Mouse (Mus musculus): ENCODE measurements at regions not wholly inside any gene's neighbourhood (a gene's known extent, or its start where the extent isn't known, plus 50 kb on each side); places are given as distances from the start of the nearest gene placed in this dataset.

GRCm38 (mm10) chr4:105358725-105359124, 201.6 kb downstream of the Plpp3 start:
- 53% methylated on average over 2 of the region's 2 CpGs for WGBS
- no peak overlapping the region for H3K27ac ChIP-seq
- no peak overlapping the region for H3K4me3 ChIP-seq
- H3K9me3 ChIP-seq, result no peaks in the 10 kb centered on the region
- no peak overlapping the region for H3K4me2 ChIP-seq
- H3K27me3 ChIP-seq, result no peaks in the 10 kb centered on the region
- peaks cover 7% of the 10 kb centered on the region; the same call in 1 of the 2 replicates for H3K4me1 ChIP-seq (replicated peaks)
- ATAC-seq (ENCODE audit: low FRiP score), result no peak
- no peaks in the 10 kb centered on the region for H3K36me3 ChIP-seq
- no peak overlapping the region for H3K9ac ChIP-seq

GRCm38 (mm10) chr4:105364496-105364895, 207.3 kb downstream of the Plpp3 start:
- no peaks in the 10 kb centered on the region for H3K27me3 ChIP-seq
- H3K4me2 ChIP-seq, result no peak overlapping the region
- H3K4me3 ChIP-seq, result no peak overlapping the region
- H3K27ac ChIP-seq, result no peak overlapping the region
- H3K9me3 ChIP-seq, result no peaks in the 10 kb centered on the region
- no peaks in the 10 kb centered on the region for H3K36me3 ChIP-seq
- no peaks in the 10 kb centered on the region for H3K4me1 ChIP-seq (replicated peaks)
- WGBS, result 81% methylated on average over 6 of the region's 6 CpGs
- H3K9ac ChIP-seq, result no peak overlapping the region
- no peak for ATAC-seq (ENCODE audit: low FRiP score)

DNA sequence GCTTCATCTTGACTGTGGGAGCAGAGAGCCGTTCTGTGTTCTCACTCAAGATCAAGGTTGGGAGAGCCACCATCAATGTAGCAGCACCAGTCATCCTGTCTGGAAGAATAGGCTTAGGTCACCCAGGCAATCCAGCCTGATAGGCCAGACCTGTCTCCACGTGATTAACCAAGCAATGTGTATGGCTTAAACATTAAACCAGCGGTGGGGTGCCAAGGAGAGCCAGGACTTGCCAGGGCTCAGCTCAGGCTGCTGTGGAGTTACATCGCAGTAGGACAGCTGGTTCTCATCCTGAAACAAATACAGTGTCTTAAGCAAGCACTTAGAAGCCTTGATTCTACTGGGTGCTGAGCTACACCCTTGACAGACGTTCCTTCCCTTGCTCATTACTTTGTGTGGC, 207.9 kb downstream of the Plpp3 start:
- Histone ChIP-seq H3K27me3 (no peaks in the 10 kb centered on the region), H3K4me2 (no peak overlapping the region), H3K9me3 (no peaks in the 10 kb centered on the region), H3K4me1 (replicated peaks) (no peaks in the 10 kb centered on the region), H3K36me3 (no peaks in the 10 kb centered on the region), H3K4me3 (no peak overlapping the region), H3K27ac (no peak overlapping the region), H3K9ac (no peak overlapping the region)
- 72% methylated on average over 5 of the region's 5 CpGs for WGBS
- ATAC-seq (ENCODE audit: low FRiP score), result no peak

- peaks cover 7% of the 10 kb centered on the region for H3K4me1 ChIP-seq (replicated peaks)
- no peaks in the 10 kb centered on the region for H3K9me3 ChIP-seq
- no peak overlapping the region for H3K4me3 ChIP-seq
- H3K4me2 ChIP-seq, result no peak overlapping the region
- no peak overlapping the region for H3K27ac ChIP-seq
- ATAC-seq (ENCODE audit: low FRiP score), result no peak
- H3K9ac ChIP-seq, result no peak overlapping the region
- 37% methylated on average over 5 of the region's 5 CpGs for WGBS
- no peaks in the 10 kb centered on the region for H3K27me3 ChIP-seq
- H3K36me3 ChIP-seq, result no peaks in the 10 kb centered on the region
These were observed 219.4 kb downstream of the Plpp3 start for GRCm38 (mm10) chr4:105376591-105376990.

DNA sequence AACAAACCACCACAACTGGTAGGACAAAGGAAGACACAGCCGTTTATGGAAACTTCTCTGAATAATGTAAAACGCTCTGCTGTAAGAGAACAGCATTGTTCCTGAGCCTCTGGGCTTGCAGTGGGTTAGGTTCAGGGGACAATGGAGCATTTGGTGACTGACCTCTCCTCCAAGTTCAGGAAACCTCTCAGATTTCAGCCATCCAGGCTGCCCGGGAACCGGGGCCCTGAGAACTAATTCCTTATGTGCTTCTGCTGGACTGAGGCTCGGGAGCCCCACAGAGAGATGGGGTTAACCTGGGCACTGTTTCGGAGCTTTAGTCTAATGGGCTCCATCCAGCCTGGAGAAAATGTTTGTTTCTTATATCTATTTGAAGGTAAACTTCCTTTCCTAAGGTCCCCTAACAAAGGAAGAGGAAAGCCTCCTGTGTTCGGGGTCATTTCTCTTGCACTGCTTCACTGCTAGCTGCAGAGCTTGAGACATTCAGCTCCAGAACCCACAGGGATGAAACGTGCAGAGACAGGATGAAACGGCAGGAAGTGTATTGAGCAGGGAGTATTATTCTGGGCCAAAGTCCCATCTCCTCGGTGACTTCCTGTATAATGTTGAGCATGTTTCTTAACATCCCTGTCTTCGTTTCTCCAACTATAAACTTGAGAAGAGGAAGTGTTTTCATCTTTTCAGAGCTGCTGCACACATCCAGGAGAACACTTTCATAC, 220.5 kb downstream of the Plpp3 start:
- 51% methylated on average over 11 of the region's 11 CpGs for WGBS
- H3K4me2 ChIP-seq, result no peak overlapping the region
- no peaks in the 10 kb centered on the region for H3K9me3 ChIP-seq
- no peaks in the 10 kb centered on the region for H3K27me3 ChIP-seq
- no peak overlapping the region for H3K4me3 ChIP-seq
- H3K27ac ChIP-seq, result no peak overlapping the region
- no peak for ATAC-seq (ENCODE audit: low FRiP score)
- no peak overlapping the region for H3K9ac ChIP-seq
- H3K4me1 ChIP-seq (replicated peaks), result peaks cover 7% of the 10 kb centered on the region
- H3K36me3 ChIP-seq, result no peaks in the 10 kb centered on the region

GRCm38 (mm10) chr4:105384826-105385225, 227.7 kb downstream of the Plpp3 start:
- Histone ChIP-seq H3K4me2 (no peak overlapping the region), H3K27ac (no peak overlapping the region), H3K9ac (no peak overlapping the region), H3K9me3 (no peaks in the 10 kb centered on the region), H3K27me3 (no peaks in the 10 kb centered on the region), H3K36me3 (no peaks in the 10 kb centered on the region), H3K4me3 (no peak overlapping the region), H3K4me1 (replicated peaks) (no peaks in the 10 kb centered on the region)
- 72% methylated on average over 3 of the region's 3 CpGs for WGBS
- no peak for ATAC-seq (ENCODE audit: low FRiP score)

- Histone ChIP-seq H3K9ac (no peak overlapping the region), H3K36me3 (no peaks in the 10 kb centered on the region), H3K27me3 (no peaks in the 10 kb centered on the region), H3K4me2 (no peak overlapping the region), H3K27ac (no peak overlapping the region), H3K4me1 (replicated peaks) (no peaks in the 10 kb centered on the region), H3K9me3 (no peaks in the 10 kb centered on the region), H3K4me3 (no peak overlapping the region)
- 89% methylated on average over 5 of the region's 5 CpGs for WGBS
- no peak for ATAC-seq (ENCODE audit: low FRiP score)
These were observed 228.3 kb downstream of the Plpp3 start for GRCm38 (mm10) chr4:105385481-105385880.

GRCm38 (mm10) chr4:105390378-105390777, 233.2 kb downstream of the Plpp3 start:
- Histone ChIP-seq H3K4me2 (no peak overlapping the region), H3K4me1 (replicated peaks) (no peaks in the 10 kb centered on the region), H3K27me3 (no peaks in the 10 kb centered on the region), H3K36me3 (no peaks in the 10 kb centered on the region), H3K27ac (no peak overlapping the region), H3K9ac (no peak overlapping the region), H3K9me3 (no peaks in the 10 kb centered on the region), H3K4me3 (no peak overlapping the region)
- ATAC-seq (ENCODE audit: low FRiP score), result no peak
- WGBS, result 30% methylated on average over 5 of the region's 5 CpGs

- 58% methylated on average over 1 of the region's 1 CpGs for WGBS
- Histone ChIP-seq H3K4me1 (replicated peaks) (no peaks in the 10 kb centered on the region), H3K27ac (no peak overlapping the region), H3K9me3 (no peaks in the 10 kb centered on the region), H3K36me3 (no peaks in the 10 kb centered on the region), H3K9ac (no peak overlapping the region), H3K27me3 (no peaks in the 10 kb centered on the region), H3K4me2 (no peak overlapping the region), H3K4me3 (no peak overlapping the region)
- ATAC-seq (ENCODE audit: low FRiP score), result no peak
These were observed 237.2 kb downstream of the Plpp3 start for GRCm38 (mm10) chr4:105394366-105394765.

GRCm38 (mm10) chr4:105397451-105397850, 240.3 kb downstream of the Plpp3 start:
- H3K9ac ChIP-seq, result no peak overlapping the region
- no peaks in the 10 kb centered on the region for H3K36me3 ChIP-seq
- H3K27ac ChIP-seq, result no peak overlapping the region
- no peak overlapping the region for H3K4me2 ChIP-seq
- H3K4me1 ChIP-seq (replicated peaks), result no peaks in the 10 kb centered on the region
- H3K27me3 ChIP-seq, result no peaks in the 10 kb centered on the region
- no peak for ATAC-seq (ENCODE audit: low FRiP score)
- no peaks in the 10 kb centered on the region for H3K9me3 ChIP-seq
- 87% methylated on average over 2 of the region's 2 CpGs for WGBS
- no peak overlapping the region for H3K4me3 ChIP-seq

GRCm38 (mm10) chr4:105402021-105402420, 244.9 kb downstream of the Plpp3 start:
- Histone ChIP-seq H3K4me1 (replicated peaks) (peaks cover 9% of the 10 kb centered on the region; the same call in 1 of the 2 replicates), H3K36me3 (no peaks in the 10 kb centered on the region), H3K9ac (no peak overlapping the region), H3K9me3 (no peaks in the 10 kb centered on the region), H3K27me3 (no peaks in the 10 kb centered on the region), H3K4me3 (no peak overlapping the region), H3K4me2 (no peak overlapping the region), H3K27ac (no peak overlapping the region)
- 81% methylated on average over 3 of the region's 3 CpGs for WGBS
- no peak for ATAC-seq (ENCODE audit: low FRiP score)

DNA sequence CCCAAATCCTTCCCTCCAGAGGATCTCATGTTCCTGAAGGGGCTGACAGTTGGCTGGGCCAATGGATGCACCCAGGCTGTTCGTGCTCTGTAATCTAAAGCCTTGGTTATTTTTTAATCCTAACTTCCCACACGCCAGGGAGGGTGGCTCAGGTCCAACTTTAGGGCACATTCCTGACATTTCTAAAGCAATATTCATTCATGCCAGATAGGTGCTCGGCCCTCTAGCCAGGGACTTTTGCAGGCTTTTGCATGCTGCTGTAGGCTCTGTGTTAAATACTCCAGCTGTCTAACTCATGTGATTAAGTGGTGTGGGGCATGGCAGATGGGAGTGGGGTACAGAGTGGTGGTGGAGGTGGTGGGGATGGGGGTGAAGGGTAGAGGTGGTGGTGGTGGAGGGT, 246.0 kb downstream of the Plpp3 start:
- no peak for ATAC-seq (ENCODE audit: low FRiP score)
- WGBS, result 67% methylated on average over 3 of the region's 3 CpGs
- Histone ChIP-seq H3K4me2 (no peak overlapping the region), H3K4me3 (no peak overlapping the region), H3K9ac (no peak overlapping the region), H3K9me3 (no peaks in the 10 kb centered on the region), H3K27me3 (no peaks in the 10 kb centered on the region), H3K27ac (no peak overlapping the region), H3K36me3 (no peaks in the 10 kb centered on the region), H3K4me1 (replicated peaks) (peaks cover 9% of the 10 kb centered on the region; the same call in 1 of the 2 replicates)

- H3K27ac ChIP-seq, result no peak overlapping the region
- peaks cover 9% of the 10 kb centered on the region; the same call in 1 of the 2 replicates for H3K4me1 ChIP-seq (replicated peaks)
- no peak for ATAC-seq (ENCODE audit: low FRiP score)
- H3K9ac ChIP-seq, result no peak overlapping the region
- no peak overlapping the region for H3K4me2 ChIP-seq
- H3K27me3 ChIP-seq, result no peaks in the 10 kb centered on the region
- no peak overlapping the region for H3K4me3 ChIP-seq
- WGBS, result 92% methylated on average over 6 of the region's 6 CpGs
- H3K9me3 ChIP-seq, result no peaks in the 10 kb centered on the region
- no peaks in the 10 kb centered on the region for H3K36me3 ChIP-seq
These were observed 246.5 kb downstream of the Plpp3 start for GRCm38 (mm10) chr4:105403686-105404085.
